25 mouse cellular contexts compared by ENCODE assay signal in genomic region chr14:19924086-19924485, GRCm38 (mm10). TPM values are rescaled to one million over a fixed set of nuclear protein-coding genes. Genes with fewer than 3 reads are reported as not detected.
A peak's percentile ranks its signal among the peaks of the same experiment; 100 is the strongest.
DNase-seq lines count a peak whose midpoint lies in the region; ATAC-seq and TF ChIP-seq lines count a peak whose summit lies in the region.
"Had no signal": no experiment of that assay in that cellular context is flagged by ENCODE, and none has a peak within 500 bp of the region (broad histone marks: within the 10 kb centered on the region; RNA-seq: fewer than 3 reads in every experiment).

No protein-coding gene starts in this region.

- H3K27me3 ChIP-seq in midbrain, embryonic 16.5 days (ENCODE audit: control insufficient read depth, insufficient read depth, low read depth, low read length), result no peaks in the 10 kb centered on the region
- no peaks in the 10 kb centered on the region for H3K27me3 ChIP-seq in midbrain, embryonic 15.5 days (replicated peaks)

- no peaks in the 10 kb centered on the region; the same call in 1 of the 2 replicates for H3K9me3 ChIP-seq in midbrain, embryonic 16.5 days (replicated peaks; ENCODE audit: control insufficient read depth, low read length, poor library complexity, severe bottlenecking)
- H3K9me3 ChIP-seq in midbrain, embryonic 15.5 days, result no peaks in the 10 kb centered on the region

- no peak overlapping the region for H3K4me2 ChIP-seq in midbrain, embryonic 16.5 days (ENCODE audit: low read length)
- H3K4me2 ChIP-seq in midbrain, embryonic 15.5 days, result no peak overlapping the region
- H3K4me2 ChIP-seq: heart, embryonic 11.5 days; hindbrain, embryonic 14.5 days had no signal

- DNase-seq in 3T3-L1 (ENCODE audit: low read depth, low spot score), result peak; percentile 33
- peak; percentile 77 for DNase-seq in ES-CJ7 (ENCODE audit: low read depth, low spot score)
- peak; percentile 80 for DNase-seq in ZHBTc4 (ENCODE audit: low read depth, low spot score)
- DNase-seq in layer of hippocampus, adult 2 months (ENCODE audit: low spot score in 2 of 2), result no peak
- no peak for DNase-seq in kidney, adult 8-10 months
- no peak for DNase-seq in lung, adult 18-20 months
- DNase-seq: adrenal gland, adult 8-10 months; adrenal gland, postnatal 25 days; cerebellum, adult 18-20 months; cerebellum, adult 9-10 months; cerebellum, postnatal 14 days; forebrain, postnatal 0 days; gastrocnemius, postnatal 25 days; kidney, adult 18-20 months had no signal

- H3K36me3 ChIP-seq in midbrain, embryonic 16.5 days (ENCODE audit: control insufficient read depth, insufficient read depth, low read length), result peaks cover 6% of the 10 kb centered on the region; the same call in 1 of the 2 replicates
- no peaks in the 10 kb centered on the region for H3K36me3 ChIP-seq in midbrain, embryonic 15.5 days (replicated peaks)

- H3K4me3 ChIP-seq in midbrain, embryonic 16.5 days (ENCODE audit: low read depth, low read length), result no peak overlapping the region
- no peak overlapping the region for H3K4me3 ChIP-seq in midbrain, embryonic 15.5 days
- H3K4me3 ChIP-seq in layer of hippocampus, adult 2 months, result no peak overlapping the region
- H3K4me3 ChIP-seq: hindbrain, embryonic 10.5 days had no signal

- H3K4me1 ChIP-seq in midbrain, embryonic 16.5 days (ENCODE audit: control insufficient read depth, insufficient read depth, low read length), result peaks cover 40% of the 10 kb centered on the region
- H3K4me1 ChIP-seq in midbrain, embryonic 15.5 days, result peaks cover 43% of the 10 kb centered on the region

- no peak for TF ChIP-seq CTCF in layer of hippocampus, adult 2 months (conservative IDR thresholded peaks at IDR 0.05)

- 0 out of 2 replicates have a peak overlapping the region, but pooled peaks have one; percentile 44 for H3K27ac ChIP-seq in midbrain, embryonic 16.5 days (ENCODE audit: low read length)
- no peak overlapping the region for H3K27ac ChIP-seq in midbrain, embryonic 15.5 days
- no peak overlapping the region for H3K27ac ChIP-seq in layer of hippocampus, adult 2 months
- H3K27ac ChIP-seq: hindbrain, embryonic 10.5 days; hindbrain, embryonic 14.5 days; hindbrain, postnatal 0 days had no signal

- 82% methylated on average over 2 of the region's 2 CpGs for WGBS in midbrain, embryonic 16.5 days
- WGBS in midbrain, embryonic 15.5 days, result 77% methylated on average over 2 of the region's 2 CpGs

- no peak for ATAC-seq in midbrain, embryonic 16.5 days
- no peak for ATAC-seq in midbrain, embryonic 15.5 days (replicated peaks)
- ATAC-seq: activated CD4-positive, CD25-positive, alpha-beta regulatory T cell, adult 4 months; CD4-positive, CD25-positive, alpha-beta regulatory T cell, adult 4 months; forebrain, postnatal 0 days; hindbrain, postnatal 0 days; inflammation-experienced regulatory T-cells, adult 6 months; intestine, embryonic 16.5 days; Patski had no signal

- H3K9ac ChIP-seq in midbrain, embryonic 16.5 days (ENCODE audit: low read depth, low read length), result no peak overlapping the region
- no peak overlapping the region for H3K9ac ChIP-seq in midbrain, embryonic 15.5 days
- H3K9ac ChIP-seq: forebrain, postnatal 0 days; hindbrain, embryonic 14.5 days had no signal

RNA-seq across cellular contexts. Expression of gene Gng2, which starts 53.3 kb away (rescaled TPM):
- 479 and 480 TPM in 2 replicates for polyA plus RNA-seq in midbrain, embryonic 16.5 days (2015; fragmentation: Nextera tagmentation; extraction: Ambion mirVana)
- polyA plus RNA-seq in midbrain, embryonic 15.5 days (2015; fragmentation: Nextera tagmentation; extraction: Ambion mirVana), result 452 and 467 TPM in 2 replicates
- 100 to 1,000 TPM; 285 to 305 TPM for total RNA-seq in layer of hippocampus, adult 2 months (2021)

Comparison
In these comparisons a context has a peak if more than half of its experiments do, and no peak if none do; other contexts are left out.
1. DNase-seq: peak in 3T3-L1 (single experiment), ES-CJ7 (single experiment) and ZHBTc4 (single experiment); none in layer of hippocampus, adult 2 months (0 of 2), kidney, adult 8-10 months (0 of 2) and lung, adult 18-20 months (0 of 2).